Mouse (Mus musculus) kidney, adult 18-20 months (tissue): ENCODE data around the gene Fbxl17.
A peak's percentile ranks its signal among the peaks of the same experiment; 100 is the strongest.

Experiments used
- DNase-seq: peaks from one replicate; pipeline ENCODE4 v3.0.0; 2021

The Fbxl17 gene

DNA sequence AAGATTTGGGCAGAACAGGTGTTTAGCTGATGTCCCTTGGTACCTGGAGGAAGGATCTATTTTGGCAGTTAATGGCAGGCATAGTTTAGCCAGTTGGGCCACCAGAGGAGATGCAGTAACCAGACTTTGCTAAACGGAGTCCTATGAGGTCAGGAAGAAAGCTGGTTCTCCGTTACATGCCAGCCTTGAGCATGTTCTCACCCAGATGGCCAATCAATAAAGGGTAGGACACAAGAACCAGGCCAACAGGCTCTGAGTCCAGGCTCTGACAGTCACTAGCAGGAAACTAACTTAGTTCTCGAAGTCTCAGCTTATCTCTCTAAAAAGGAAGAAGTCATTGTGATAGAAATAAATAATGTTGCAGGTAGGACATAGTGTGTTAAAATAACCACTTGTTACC, 341.4 kb downstream of the Fbxl17 start:
- no peak for DNase-seq

GRCm38 (mm10) chr17:63157906-63158305, 341.9 kb downstream of the Fbxl17 start:
- DNase-seq: no peak

GRCm38 (mm10) chr17:63157019-63157418, 342.8 kb downstream of the Fbxl17 start:
- no peak for DNase-seq

DNA sequence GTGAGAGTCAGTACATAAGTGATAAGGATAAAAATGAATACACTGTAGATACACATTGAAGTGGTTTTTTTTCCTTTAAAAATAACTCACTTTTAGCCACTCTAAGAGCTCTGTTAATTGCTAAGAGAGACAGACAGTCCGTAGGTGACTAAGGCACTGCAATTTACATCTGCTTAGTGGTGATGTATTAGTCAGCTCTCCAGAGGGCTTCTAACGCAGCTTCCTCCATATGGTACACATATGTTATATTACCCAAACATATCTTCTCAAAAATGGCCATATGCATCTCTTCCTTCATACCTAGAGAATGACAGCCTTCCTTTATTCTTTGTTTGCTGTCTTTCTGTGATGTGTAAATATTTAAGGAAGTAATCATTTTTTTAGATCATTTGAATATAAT, 353.3 kb downstream of the Fbxl17 start:
- no peak for DNase-seq

- DNase-seq: no peak
Observed at GRCm38 (mm10) chr17:63145751-63146491, 353.9 kb downstream of the Fbxl17 start.

DNA sequence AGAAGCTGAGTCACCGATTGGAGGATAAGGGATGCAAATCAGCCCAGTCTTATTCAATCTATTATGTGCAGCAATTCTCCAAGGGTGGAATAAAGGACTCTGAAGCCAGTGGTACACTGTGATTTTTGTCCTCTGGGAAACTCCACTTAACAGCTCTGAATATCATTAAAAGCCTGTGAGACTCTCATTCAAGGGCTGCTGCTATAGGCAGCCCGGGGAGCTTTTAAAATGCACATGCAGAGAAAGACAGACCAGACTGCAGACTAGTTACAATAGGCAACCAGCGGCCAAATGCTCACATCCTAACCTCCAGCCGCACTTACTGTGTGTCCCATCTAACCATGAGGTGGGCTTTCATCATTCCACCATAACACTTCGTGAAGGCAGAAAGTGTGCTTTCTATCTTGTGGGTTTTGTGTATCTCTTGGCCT, 354.5 kb downstream of the Fbxl17 start:
- DNase-seq: no peak

- DNase-seq: no peak
Observed at GRCm38 (mm10) chr17:63143825-63144224, 356.0 kb downstream of the Fbxl17 start.

DNA sequence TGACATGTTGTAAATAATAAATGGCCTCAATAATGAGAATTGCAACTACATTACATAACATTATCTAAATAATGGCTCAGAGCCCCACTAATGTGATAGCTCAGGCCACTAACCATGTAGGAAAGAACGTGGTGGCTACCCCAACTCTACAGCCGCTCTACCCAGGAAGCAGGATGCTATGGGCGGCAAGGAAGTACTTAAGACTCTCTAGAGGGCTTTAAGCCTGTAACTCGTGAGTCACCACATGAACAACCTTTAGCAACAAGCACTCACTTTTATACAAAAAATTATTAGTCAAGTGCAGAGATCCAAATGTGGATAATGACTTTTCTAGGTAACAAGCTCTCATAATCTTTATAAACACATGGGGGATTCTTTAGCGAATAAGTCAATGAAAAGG, 365.0 kb downstream of the Fbxl17 start:
- DNase-seq: no peak

DNA sequence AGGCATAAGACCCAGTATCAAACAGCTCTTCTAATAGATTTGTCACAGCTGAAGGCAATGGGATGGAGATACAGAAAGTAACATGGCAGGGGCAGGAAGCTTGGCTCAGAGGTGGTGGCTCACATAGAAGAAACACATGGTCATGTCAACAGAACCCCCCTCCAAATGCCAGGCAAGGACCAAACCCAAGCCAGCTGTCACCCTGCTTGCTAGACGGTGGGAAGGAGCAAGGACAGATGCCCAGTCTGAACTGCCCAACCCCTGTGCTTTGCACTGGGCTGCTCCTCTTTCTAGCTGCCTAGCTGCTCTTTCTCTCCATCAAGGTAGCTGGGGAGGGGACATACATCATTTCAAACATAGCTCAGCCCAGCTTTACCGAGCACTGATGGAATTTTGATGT, 377.4 kb downstream of the Fbxl17 start:
- no peak for DNase-seq

- peak; percentile 22 for DNase-seq
Observed at GRCm38 (mm10) chr17:63119701-63120100, 380.1 kb downstream of the Fbxl17 start.

GRCm38 (mm10) chr17:63119077-63119476, 380.7 kb downstream of the Fbxl17 start:
- no peak for DNase-seq

- DNase-seq: no peak
Observed at GRCm38 (mm10) chr17:63117130-63117529, 382.7 kb downstream of the Fbxl17 start.

- no peak for DNase-seq
Observed at GRCm38 (mm10) chr17:63114399-63115085, 385.3 kb downstream of the Fbxl17 start.

DNA sequence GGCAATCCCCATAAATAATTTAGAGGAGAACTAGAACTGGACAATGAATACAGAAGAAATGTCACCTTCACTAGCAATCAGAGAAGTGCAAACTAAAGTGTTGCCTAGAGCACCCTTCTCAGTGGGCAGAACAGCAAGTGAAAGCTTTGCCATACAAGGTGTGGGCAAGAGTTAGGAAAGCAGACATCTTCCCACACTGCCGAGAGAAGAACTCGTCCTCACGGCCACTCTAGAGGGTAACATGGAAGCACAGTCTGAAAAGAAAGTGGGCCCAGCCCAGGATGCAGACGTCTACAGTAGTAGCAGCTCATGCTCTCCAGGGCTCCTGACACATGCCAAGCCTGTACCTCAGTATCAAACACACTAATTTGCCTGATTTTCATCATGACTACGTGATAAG, 387.0 kb downstream of the Fbxl17 start:
- no peak for DNase-seq

DNA sequence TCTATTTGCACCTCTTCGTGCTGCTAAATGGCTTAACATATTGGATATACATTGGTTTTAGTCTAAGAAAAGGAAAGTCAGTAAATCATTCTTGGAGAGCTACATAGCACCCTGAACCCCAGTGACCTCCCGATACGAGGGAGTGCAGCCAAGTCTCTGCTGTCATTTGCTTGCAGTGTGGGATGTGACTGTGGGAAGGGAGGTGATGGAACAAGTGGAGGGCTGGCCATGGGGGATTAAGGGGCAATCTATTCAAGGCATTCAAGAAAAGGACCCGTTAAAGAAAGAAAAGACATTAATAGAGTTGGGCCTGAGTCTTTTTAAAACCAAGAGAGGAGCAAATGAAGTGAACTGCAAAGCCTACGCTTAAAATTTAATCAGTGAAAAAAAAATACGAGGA, 388.8 kb downstream of the Fbxl17 start:
- no peak for DNase-seq

GRCm38 (mm10) chr17:63110211-63110755, 389.5 kb downstream of the Fbxl17 start:
- no peak for DNase-seq

- no peak for DNase-seq
Observed at GRCm38 (mm10) chr17:63108035-63108434, 391.8 kb downstream of the Fbxl17 start.

- no peak for DNase-seq
Observed at GRCm38 (mm10) chr17:63107515-63107914, 392.3 kb downstream of the Fbxl17 start.

DNA sequence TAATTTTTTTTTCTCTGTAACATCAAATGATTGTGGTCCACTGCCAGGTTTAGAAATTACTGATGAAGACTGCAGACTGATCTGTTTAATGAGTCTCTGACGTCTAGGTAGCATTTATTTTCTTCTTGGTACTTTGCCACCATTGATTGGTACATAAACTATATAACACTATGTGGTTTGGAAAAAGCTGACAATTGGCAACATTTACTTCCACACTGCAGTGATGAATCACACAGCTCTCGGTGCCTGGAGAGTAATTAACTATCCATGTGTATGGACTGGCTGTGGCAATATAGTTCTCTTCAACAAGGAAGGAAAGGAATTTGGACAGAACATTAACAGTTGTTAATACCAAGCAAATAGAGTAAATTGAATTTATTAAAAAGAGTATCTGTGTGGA, 404.3 kb downstream of the Fbxl17 start:
- DNase-seq: no peak

DNA sequence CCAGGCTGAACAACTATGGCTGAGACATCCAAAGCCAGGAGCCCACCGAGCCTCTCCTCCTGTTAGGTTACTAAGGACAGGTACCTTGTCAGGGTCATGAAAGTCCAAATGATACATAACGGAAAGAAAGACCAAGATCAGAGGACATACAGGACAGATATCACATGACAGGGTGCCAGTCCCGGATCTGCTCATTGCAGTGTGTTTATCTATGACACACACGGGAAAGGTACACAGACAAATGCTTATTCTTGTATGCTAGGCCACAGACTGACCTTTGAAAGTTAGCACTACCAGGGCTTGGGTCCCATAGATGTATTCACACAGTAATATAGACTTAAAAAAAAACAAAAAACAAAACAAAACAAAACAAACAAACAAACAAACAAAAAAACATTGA, 404.8 kb downstream of the Fbxl17 start:
- DNase-seq: no peak

- no peak for DNase-seq
Observed at GRCm38 (mm10) chr17:63093184-63093583, 406.6 kb downstream of the Fbxl17 start.

- DNase-seq: no peak
Observed at GRCm38 (mm10) chr17:63092774-63093173, 407.0 kb downstream of the Fbxl17 start.

GRCm38 (mm10) chr17:63090112-63090511, 409.7 kb downstream of the Fbxl17 start:
- DNase-seq: no peak

- no peak for DNase-seq
Observed at GRCm38 (mm10) chr17:63087265-63087664, 412.6 kb downstream of the Fbxl17 start.
